Mouse (Mus musculus): ENCODE data around the gene Bcl11a.

The Bcl11a gene

GRCm38 (mm10) chr11:24077795-24078705 lies at the start of gene Bcl11a:
Gene Bcl11a (plus strand): TSS chr11:24078056.
- no peak for DNase-seq (ENCODE audit: low spot score)

GRCm38 (mm10) chr11:24044025-24044424 lies 33.8 kb upstream of the Bcl11a start:
- DNase-seq (ENCODE audit: low spot score), result no peak

- peak; percentile 89 for DNase-seq (ENCODE audit: low spot score)
Measured at GRCm38 (mm10) chr11:24049226-24050031, 28.4 kb upstream of the Bcl11a start.

GRCm38 (mm10) chr11:24050032-24050757 lies 27.7 kb upstream of the Bcl11a start:
- no peak for DNase-seq (ENCODE audit: low spot score)

GRCm38 (mm10) chr11:24052882-24053281 lies 25.0 kb upstream of the Bcl11a start:
- no peak for DNase-seq (ENCODE audit: low spot score)

- no peak for DNase-seq (ENCODE audit: low spot score)
Measured at GRCm38 (mm10) chr11:24059137-24059536, 18.7 kb upstream of the Bcl11a start.

GRCm38 (mm10) chr11:24060428-24060827 lies 17.4 kb upstream of the Bcl11a start:
- DNase-seq (ENCODE audit: low spot score), result no peak

- no peak for DNase-seq (ENCODE audit: low spot score)
Measured at GRCm38 (mm10) chr11:24061819-24062218, 16.0 kb upstream of the Bcl11a start.

GRCm38 (mm10) chr11:24062495-24063096 lies 15.3 kb upstream of the Bcl11a start:
- DNase-seq (ENCODE audit: low spot score), result no peak

- DNase-seq (ENCODE audit: low spot score), result no peak
Measured at GRCm38 (mm10) chr11:24064221-24064620, 13.6 kb upstream of the Bcl11a start.

- no peak for DNase-seq (ENCODE audit: low spot score)
Measured at GRCm38 (mm10) chr11:24065313-24065712, 12.5 kb upstream of the Bcl11a start.

GRCm38 (mm10) chr11:24074021-24074591 lies 3.8 kb upstream of the Bcl11a start:
- no peak for DNase-seq (ENCODE audit: low spot score)

GRCm38 (mm10) chr11:24074634-24075104 lies 3.2 kb upstream of the Bcl11a start, which contains the start of gene A830031A19Rik:
Gene A830031A19Rik (minus strand): TSS chr11:24075054.
- no peak for DNase-seq (ENCODE audit: low spot score)

GRCm38 (mm10) chr11:24075486-24076126 lies 2.2 kb upstream of the Bcl11a start:
- DNase-seq (ENCODE audit: low spot score), result no peak

GRCm38 (mm10) chr11:24076127-24076650 lies 1.7 kb upstream of the Bcl11a start:
- DNase-seq (ENCODE audit: low spot score), result peak; percentile 63

GRCm38 (mm10) chr11:24076821-24077730 lies 780 bp upstream of the Bcl11a start:
- peak; percentile 58 for DNase-seq (ENCODE audit: low spot score)

GRCm38 (mm10) chr11:24078706-24079316 lies 955 bp downstream of the Bcl11a start:
- DNase-seq (ENCODE audit: low spot score), result peak; percentile 47

Measured in testis, postnatal 10 days (tissue).